Mouse (Mus musculus) Muller cell, postnatal 12 days (primary cell): ENCODE data around the gene Morn3.
"Not testable (repeated sequence)": the region's sequence is repeated elsewhere in the genome, so short reads cannot be mapped to it uniquely, and the experiment has no call there.

ENCODE experiments used
- DNase-seq: peaks from one replicate; pipeline ENCODE4 v3.0.0-alpha.2; 2015; ENCODE audit errors: inconsistent ontology term

Gene Morn3

DNA sequence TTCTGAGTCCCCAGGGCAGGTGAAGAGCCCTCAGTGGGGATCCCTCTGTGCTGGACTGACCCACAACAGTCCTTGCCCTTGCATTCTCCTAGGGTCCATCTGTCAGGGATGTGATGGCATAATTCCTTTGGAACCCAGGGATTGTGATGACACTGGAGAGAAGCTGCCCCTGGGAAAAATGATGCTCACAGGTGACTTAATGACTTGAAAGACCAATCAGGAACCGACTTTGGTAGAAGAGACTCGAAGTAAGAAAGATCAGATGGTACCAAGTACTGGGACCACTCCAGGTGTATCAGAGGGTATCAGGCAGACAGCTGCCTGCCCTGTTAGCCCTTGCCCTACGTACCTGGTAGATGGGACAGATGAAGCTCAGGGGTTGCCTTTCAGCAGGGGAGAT is at the start of gene Morn3:
Gene Morn3, minus strand, starts transcription at position 101 of the 400 bp plus-strand sequence.
- no peak for DNase-seq

DNA sequence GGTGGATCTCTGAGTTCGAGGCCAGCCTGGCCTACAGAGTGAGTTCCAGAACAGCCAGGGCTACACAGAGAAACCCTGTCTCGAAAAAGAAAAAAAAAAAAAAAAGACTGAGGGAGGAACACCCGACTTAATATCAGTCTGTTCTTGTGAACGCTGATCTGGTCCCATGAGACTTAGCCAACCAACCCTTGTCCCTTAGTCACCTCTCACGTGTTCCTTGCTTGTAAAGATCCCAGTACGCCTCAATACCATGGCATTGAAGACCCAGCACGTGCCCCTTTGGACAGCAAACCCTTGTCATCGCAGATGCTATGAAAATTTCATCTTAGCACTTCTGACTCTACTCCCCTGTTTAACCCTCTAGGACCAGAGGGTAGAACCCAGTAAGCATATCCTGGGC is 49.5 kb upstream of the Morn3 start:
- no peak for DNase-seq

DNA sequence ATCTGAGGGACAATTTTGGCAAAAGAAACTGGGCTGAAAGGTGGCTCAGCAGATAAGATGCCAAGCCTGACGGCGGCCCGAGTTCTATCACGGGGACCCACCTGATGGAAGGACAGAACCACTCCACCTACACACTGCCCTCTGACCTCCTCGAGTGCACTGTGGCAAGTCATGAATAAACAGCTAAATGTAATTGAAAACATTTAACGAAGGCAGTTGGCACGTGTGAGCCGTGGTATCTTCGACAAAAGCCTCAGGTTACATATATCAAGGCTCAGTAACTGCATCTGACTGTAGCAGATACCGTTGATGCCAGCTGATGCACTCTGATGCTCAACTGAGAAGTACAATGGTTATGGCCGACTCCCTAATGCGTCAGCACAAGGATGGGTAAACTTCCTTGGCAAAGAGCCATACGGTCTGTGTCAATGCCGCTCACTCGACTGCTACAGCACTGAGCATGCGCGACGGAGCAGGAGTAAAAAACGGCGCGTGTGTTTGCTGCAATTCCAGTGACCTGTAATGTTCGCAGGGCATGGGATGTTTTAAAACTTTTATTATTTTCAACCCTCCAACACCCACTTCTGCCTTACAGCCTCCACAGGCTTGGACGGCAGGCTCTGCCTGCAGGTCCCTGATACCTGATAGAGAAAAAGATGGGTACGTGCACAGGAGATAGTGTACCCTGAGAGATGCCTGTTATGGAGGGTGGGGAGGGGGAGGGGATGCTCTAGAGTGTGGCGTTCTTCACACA is 47.6 kb upstream of the Morn3 start:
- DNase-seq: peak; percentile 51

DNA sequence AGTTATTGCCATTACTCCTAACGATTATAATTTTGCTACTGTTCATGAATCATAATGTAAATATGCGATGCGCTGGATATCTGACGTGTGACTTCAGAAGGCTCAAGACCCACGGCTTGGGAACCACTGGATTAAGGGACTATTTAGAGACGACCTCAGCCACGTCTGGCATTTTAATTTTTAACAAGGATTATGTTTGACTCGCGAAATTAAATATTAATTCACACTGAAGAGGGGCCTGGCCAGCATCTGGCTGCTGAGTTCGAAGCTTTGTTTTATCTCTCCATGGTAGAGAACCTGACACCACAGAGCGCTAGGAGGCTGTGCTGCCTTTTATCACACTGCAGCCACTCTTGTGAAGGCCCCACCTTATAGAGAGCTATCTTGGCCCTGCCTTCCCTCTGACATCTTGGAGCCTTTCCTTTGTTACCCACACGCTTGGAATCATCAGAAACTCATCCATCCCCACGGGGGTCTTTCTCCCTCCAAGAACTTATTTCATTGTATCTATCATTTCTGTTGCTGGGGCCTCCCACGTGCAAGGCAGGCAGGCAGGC is 46.3 kb upstream of the Morn3 start:
- no peak for DNase-seq

DNA sequence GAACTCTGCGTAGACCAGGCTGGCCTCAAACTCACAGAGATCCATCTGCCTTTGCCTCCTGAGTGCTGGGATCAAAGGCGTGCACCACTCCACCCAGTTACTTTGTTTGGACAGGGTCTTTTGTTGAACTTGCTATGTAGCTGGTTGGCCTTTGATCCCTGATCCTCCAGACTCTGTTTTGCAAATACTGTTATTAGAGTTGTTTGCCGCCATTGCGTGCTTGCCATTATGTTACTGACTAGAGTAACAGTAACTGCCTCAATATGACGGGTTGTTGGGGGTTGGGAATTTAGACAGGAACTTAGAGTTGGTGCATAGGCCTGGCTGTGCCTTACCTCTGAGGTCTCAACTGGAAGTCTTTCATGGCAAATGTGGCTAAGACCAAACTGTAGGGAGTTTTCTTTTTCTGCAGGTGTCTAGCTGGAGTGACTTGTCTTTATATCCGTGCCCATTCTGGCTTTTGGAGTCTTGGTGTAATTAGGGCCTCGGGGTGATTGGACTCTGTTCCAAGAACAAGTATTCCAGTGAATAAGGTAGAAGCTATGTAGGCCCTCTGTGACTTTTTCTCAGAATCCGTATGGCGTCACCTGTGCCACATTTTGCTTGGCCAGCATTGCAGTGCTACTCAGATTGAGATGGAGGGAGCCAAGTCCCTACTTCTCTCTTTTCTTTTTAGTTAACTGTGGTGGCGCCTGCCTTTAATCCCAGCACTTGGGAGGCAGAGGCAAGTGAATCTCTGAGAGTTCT is 43.9 kb upstream of the Morn3 start:
- DNase-seq: no peak

DNA sequence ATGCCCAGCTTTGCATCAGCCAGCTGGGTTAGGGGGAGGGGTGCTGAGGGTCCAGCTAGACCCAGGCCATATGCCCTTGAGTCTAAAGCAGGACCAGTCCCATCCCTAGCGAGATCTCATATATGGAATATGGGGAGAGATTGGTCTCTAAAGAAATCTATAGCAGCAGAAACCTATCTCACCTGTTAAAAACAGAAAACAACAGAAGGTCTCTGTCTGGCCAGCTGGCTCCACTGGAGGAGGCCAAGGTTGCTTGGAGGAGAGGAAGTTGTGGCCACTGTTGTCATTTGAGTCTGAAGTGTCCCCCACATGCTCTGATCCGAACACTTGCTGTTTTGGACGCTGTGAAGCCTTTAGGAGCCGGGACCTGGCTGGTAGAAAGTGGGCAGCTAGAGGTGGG is 42.0 kb upstream of the Morn3 start:
- no peak for DNase-seq

DNA sequence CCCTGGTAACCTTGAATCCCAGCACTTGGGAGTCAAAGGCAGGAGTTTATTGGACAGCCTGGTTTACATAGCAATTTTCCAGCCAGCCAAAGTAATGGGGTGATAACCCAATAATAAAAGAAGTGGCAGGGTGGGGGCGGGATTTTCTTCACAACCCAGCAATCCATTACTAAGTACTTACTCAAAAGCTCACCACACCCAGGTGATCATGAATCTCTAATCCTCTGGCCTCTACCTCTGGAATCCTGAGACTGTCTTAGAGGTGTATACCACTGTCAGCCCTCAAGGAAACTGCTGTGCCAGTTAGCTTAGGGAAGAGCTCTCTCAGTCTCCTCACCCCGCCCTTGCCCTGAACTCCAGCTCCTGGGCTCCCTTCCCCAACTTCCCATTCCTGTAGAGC is 39.7 kb upstream of the Morn3 start:
- DNase-seq: no peak

DNA sequence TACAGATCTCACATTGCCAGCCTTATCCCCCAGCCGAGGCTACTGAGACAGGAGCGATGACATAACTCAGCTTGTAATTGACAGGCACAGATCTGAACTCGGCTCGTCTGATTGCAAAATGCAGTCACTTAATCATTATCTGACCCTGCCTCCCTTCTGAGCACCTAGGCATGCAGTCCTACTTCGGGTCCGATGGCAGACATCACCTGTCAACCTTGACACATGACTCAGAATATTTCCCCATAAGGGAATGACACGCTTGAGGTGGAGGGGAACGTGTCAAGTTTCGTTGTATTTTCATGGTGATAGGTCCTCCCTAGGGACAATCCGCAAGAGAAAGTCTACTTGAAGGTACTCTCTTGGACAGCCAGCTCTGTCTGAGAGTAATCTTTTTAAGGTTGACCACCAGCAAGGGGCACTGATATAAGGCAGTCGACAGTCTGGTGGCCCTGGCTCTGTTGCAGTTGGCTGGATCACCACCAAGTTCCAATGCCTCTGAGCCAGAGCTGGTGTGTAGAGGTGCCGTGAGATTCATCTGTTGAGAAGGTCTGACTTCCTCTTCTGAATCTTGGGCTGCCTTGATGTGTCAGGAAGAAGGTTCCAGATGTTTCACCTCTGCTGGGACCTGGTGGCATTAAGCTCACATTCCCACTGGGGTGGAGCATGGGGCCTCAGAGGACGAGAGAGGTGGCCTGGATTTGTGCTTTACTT is 36.7 kb upstream of the Morn3 start:
- DNase-seq: no peak

DNA sequence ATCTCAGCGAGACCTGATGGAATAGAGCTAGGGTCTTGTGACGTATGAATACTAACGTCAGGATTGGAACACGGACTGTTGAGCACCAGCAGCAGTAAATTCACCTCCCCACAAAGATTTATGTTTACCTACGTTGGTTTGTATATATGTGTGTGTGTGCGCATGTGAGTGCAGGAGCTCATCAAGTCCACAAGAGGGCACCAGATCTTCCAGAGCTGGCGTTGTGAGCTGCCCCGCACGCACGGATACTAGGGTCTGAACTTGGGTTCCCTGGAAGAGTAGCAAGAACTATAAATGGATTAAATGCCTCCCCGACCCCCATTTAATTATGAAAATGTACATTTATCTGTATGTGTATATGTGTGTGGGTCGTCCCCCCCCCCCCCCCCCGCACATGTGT is 33.7 kb upstream of the Morn3 start:
- no peak for DNase-seq

DNA sequence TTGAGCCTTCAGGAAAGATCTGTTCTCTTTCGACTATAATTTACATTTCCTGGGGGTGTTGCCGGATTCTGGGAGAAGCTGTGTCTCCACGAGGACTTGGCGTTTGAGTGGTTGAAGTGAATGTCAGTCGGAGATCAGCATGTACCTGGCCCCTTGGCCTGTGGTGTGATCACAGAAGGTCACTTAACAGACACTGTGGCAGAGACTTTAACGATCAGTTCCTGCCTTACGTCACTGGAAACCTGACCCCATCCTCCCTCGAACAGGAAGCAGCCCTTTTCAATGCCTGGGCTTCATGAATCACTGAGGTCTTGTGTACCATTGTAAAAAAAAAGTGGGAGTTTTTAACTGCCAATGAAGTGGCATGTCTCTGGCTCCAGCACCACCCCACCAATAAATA is 33.2 kb upstream of the Morn3 start:
- DNase-seq: no peak

DNA sequence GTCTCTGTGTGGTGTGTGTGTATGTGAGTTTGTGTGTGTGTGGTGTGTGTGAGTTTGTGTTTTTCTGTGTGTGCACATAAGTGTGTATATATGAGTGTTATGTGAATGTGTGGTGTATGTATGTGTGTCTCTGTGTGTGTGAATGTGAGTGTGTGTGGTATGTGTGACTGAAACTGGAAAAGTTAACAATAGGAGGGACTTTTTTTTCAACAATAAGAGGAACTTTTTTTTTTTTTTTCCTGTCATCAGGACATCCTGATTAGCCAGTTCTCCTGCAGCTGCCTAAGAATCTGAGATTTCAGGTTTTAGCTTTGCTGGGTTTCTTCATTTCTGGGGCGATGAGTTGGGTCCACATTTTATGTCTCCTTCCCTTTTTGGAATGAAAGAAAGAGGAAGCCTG is 32.8 kb upstream of the Morn3 start:
- DNase-seq: no peak

DNA sequence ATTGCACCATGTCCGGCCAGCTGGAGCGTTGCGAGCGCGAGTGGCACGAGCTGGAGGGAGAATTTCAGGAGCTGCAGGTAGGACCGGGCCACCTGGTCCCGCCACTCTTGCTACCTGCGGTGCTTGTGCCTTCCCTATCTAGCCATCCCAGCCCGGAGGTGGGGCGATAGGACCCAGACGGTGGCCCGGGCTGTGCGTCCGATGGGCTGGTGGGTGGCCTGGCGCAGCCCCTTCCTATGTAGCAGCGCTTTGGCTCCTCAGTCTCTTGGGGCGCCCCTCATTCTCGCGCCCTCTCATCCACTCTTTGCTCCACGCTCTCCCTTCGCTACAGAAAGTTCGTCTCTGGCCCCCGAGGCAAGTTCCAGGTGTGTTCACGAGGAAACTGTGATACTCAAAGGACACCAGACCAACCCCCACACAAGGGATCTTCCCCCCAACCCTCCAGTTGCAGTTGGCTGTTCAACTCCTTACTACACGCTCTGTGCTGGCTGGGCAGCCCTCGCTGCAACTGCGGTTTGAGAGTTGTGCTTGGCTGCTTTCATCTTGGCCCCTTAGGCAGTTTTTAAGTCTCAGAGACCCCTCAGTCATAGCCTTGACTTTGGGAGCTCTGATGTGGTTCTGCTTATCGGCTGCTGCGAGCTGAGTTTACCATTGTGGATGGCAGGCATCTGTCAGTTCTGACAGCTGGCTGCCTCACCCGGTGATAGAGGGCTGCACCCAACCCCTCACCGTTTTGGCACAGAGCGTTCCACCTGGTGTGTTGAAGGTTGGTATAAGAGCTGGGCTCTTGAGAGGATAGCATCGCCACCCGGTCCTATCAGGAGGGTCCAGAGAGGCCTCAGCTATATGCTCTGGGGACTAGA is 29.8 kb upstream of the Morn3 start:
- DNase-seq: no peak

DNA sequence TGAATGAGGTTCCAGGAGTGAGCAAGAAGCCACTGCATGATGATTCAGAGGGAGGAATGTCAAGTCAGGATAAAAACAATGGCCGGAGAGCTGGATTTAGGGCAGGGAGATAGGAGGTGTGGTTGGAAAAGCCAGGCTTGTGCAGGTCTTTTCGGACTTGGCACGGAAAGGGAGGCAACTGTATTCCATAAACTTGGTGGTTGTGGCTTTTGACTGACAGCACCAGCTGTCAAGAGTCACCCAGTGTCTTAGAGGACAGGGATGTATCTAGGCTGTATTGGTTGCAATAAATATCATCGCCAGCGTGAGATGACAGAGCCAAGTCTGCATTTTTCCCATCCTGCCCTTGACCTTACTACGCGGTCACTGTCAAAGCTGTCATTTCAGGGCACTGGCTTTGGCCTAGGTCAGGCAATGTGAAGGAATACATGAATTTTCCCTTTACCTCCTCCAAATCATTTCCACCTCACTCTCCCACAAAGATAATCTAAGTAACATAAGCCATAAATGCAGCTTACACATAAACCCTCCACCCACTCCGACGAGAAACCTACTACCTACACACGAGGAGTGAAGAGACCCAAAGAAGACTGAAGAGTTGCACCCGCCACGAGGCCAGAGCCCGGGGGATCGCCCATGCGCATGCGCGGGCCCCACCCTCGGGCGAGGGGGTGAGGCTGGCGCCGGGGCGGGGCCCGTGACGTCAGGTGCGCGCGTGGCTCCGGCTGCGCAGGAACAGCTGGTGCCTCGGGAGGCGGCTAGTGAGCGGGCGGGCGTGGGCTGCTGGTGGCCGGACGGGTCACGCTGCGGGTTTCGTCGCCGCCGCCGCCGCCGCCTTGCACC is 29.0 kb upstream of the Morn3 start:
- DNase-seq: peak; percentile 95

DNA sequence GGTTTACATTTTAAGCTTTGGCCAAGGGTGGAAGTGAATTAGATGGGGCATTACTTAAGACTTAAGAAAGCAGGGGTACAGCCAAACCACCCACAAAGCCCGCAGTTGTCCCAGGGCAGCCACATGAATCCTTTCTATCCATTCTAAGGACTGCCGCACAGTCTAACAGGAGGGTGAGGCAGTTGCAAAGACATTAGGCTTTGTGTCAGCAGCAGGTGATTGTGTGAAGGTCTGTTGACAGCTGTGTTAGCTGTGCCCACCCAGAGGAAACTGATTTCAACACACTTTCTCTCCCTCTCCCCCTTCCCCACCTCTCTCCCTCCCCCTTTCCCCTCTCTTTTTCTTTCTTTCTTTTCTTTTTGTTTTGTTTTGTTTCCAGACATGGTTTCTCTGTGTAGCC is 21.9 kb upstream of the Morn3 start:
- DNase-seq: no peak

DNA sequence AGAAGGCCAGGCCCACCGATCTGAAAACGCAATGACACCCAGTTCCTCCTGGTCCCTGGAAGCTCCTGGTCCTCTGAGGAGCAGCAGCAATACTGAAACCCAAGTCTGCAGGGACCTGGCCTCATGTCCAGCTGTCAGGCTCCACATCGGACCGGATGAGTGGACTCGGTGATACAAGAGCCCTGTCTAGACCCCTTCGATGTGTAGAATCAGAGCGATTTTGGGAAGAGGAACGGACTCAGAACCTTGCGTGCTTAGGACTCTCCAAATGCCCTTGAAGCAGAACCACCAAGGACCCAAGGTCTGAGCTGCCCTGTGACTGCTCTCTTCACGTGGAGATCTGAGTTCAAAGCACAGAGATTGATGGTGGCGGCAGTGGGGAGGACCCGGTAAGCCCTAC is 21.3 kb upstream of the Morn3 start, which contains the start of gene Tmem120b:
Gene Tmem120b, plus strand, starts transcription at position 301 of the 400 bp plus-strand sequence.
- DNase-seq: no peak

DNA sequence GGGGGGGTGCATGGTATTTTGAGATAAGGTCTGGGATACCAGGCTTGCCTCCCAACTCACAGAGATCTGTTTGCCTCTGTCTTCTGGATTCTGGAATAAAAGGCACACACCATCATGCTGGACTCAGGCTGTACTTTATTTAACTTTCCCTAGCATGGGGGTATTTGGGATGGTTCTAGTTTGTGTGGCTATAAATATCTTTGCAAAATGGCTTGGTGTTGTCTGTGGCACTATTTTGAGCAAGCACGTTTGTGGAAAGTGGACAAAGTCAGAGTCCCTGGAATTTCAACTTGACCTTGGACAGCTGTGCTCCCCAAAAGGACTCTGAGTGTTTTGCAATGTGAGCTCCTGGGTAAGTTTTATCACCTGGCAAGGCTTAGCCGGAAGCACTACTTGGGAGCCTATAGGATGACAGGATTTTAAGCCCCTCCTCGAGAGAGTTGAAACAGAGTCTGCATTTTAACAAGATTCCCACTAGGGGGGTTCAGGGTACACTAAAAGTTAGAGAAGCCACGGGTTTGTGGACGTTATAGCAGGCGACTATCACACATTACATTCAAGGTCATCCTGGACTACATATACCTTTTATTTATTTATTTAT is 20.7 kb upstream of the Morn3 start:
- DNase-seq: no peak

DNA sequence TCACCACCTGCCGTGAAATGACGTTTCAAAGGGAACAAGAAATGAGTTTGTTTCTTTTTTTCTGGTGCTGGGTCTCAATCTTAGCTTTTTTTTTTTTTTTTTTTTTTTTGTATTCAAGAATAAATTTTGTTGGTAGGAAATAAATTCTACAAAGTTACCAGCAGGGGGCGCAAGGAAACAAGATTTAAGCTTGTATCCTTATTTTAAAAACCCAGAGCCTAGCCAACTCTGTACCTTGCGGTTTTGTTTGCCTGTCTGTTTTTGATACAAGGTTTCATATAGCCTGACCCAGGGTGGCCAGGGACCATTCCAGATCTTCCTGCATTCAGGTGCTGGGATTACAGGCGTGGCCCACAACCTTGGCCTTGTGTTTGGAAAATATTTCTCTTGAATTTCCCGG is 17.4 kb upstream of the Morn3 start:
- DNase-seq: peak; percentile 58

DNA sequence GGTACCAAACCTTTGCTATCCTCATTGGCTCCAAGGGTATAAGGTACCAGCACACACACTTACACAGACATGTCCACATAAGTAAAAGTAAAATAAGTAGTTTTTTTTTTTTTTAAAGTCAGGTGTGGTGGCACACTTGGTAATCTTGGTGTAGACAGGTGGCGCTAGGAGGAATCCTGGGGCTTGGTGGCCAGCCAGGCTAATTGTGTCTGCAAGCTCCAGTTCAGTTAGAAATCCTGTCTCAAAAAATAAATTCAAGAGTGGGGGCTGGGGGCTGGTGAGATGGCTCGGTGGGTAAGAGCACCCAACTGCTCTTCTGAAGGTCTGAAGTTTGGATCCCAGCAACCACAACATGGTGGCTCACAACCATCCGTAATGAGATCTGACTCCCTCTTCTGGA is 16.3 kb upstream of the Morn3 start:
- DNase-seq: no peak

DNA sequence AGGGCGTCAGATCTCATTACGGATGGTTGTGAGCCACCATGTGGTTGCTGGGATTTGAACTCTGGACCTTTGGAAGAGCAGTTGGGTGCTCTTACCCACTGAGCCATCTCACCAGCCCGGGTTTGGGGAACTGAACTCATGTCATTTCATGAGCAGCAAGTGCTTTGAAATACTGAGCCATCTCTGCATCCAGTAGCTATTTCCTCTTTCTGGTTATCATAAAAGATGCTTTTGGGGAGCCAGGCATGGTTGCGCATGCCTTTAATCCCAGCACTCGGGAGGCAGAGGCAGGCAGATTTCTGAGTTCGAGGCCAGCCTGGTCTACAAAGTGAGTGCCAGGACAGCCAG is 14.6 kb upstream of the Morn3 start:
- not testable (repeated sequence) for DNase-seq

DNA sequence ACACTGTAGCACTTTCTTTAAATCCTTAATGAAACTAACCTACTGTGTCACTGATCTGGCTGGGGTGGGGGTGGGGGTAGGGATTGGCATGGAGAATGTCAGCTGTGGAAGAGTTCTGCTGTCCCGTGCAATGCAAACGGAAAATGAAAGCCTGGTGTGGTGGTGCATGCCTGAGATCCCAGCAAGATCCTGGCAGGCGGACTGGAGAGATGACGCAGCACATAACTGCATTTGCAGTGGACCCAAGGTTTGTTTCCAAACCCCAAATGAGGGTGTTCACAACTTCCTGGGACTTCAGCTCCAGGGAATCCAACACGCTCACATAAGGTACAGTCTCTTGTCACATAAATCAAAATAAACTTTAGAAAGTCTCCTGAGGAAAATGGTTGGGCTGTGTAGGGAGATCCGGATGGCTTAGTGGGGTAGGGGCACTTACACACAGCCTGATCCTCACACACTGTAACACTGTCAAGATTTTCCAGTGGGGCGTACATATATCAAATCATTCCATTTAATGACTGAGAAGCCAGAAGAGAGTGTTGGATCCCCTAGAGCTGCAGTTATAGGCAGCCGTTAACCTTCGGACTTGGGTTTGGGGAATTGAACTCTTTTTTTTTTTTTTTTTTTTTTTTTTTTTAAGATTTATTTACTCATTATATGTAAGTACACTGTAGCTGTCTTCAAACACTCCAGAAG is 14.0 kb upstream of the Morn3 start:
- DNase-seq: no peak
